Mouse (Mus musculus): ENCODE measurements at regions not wholly inside any gene's neighbourhood (a gene's known extent, or its start where the extent isn't known, plus 50 kb on each side); places are given as distances from the start of the nearest gene placed in this dataset.

- ATAC-seq (replicated peaks in 1 of 2; ENCODE audit: insufficient read depth in 1 of 2, low FRiP score in 2 of 2, low TSS enrichment in 1 of 2, low read depth in 1 of 2, poor library complexity in 2 of 2, severe bottlenecking in 2 of 2), result no peak
Observed at GRCm38 (mm10) chr2:166426960-166427359, 271.5 kb upstream of the Sulf2 start.

GRCm38 (mm10) chr2:166426457-166426856 lies 271.0 kb upstream of the Sulf2 start:
- no peak for ATAC-seq (replicated peaks in 1 of 2; ENCODE audit: insufficient read depth in 1 of 2, low FRiP score in 2 of 2, low TSS enrichment in 1 of 2, low read depth in 1 of 2, poor library complexity in 2 of 2, severe bottlenecking in 2 of 2)

GRCm38 (mm10) chr2:166425141-166425540 lies 269.7 kb upstream of the Sulf2 start:
- no peak for ATAC-seq (replicated peaks in 1 of 2; ENCODE audit: insufficient read depth in 1 of 2, low FRiP score in 2 of 2, low TSS enrichment in 1 of 2, low read depth in 1 of 2, poor library complexity in 2 of 2, severe bottlenecking in 2 of 2)

- no peak for ATAC-seq (replicated peaks in 1 of 2; ENCODE audit: insufficient read depth in 1 of 2, low FRiP score in 2 of 2, low TSS enrichment in 1 of 2, low read depth in 1 of 2, poor library complexity in 2 of 2, severe bottlenecking in 2 of 2)
Observed at GRCm38 (mm10) chr2:166423132-166423660, 267.7 kb upstream of the Sulf2 start.

- ATAC-seq (replicated peaks in 1 of 2; ENCODE audit: insufficient read depth in 1 of 2, low FRiP score in 2 of 2, low TSS enrichment in 1 of 2, low read depth in 1 of 2, poor library complexity in 2 of 2, severe bottlenecking in 2 of 2), result peak; percentile 57 to 68
Observed at GRCm38 (mm10) chr2:166420275-166420674, 264.8 kb upstream of the Sulf2 start.

GRCm38 (mm10) chr2:166419271-166419670 lies 263.8 kb upstream of the Sulf2 start:
- ATAC-seq (replicated peaks in 1 of 2; ENCODE audit: insufficient read depth in 1 of 2, low FRiP score in 2 of 2, low TSS enrichment in 1 of 2, low read depth in 1 of 2, poor library complexity in 2 of 2, severe bottlenecking in 2 of 2), result no peak

GRCm38 (mm10) chr2:166418279-166418678 lies 262.8 kb upstream of the Sulf2 start:
- no peak for ATAC-seq (replicated peaks in 1 of 2; ENCODE audit: insufficient read depth in 1 of 2, low FRiP score in 2 of 2, low TSS enrichment in 1 of 2, low read depth in 1 of 2, poor library complexity in 2 of 2, severe bottlenecking in 2 of 2)

GRCm38 (mm10) chr2:166417628-166418027 lies 262.2 kb upstream of the Sulf2 start:
- no peak for ATAC-seq (replicated peaks in 1 of 2; ENCODE audit: insufficient read depth in 1 of 2, low FRiP score in 2 of 2, low TSS enrichment in 1 of 2, low read depth in 1 of 2, poor library complexity in 2 of 2, severe bottlenecking in 2 of 2)

GRCm38 (mm10) chr2:166415481-166415965 lies 260.1 kb upstream of the Sulf2 start:
- no peak for ATAC-seq (replicated peaks in 1 of 2; ENCODE audit: insufficient read depth in 1 of 2, low FRiP score in 2 of 2, low TSS enrichment in 1 of 2, low read depth in 1 of 2, poor library complexity in 2 of 2, severe bottlenecking in 2 of 2)

GRCm38 (mm10) chr2:166414856-166415255 lies 259.4 kb upstream of the Sulf2 start:
- no peak for ATAC-seq (replicated peaks in 1 of 2; ENCODE audit: insufficient read depth in 1 of 2, low FRiP score in 2 of 2, low TSS enrichment in 1 of 2, low read depth in 1 of 2, poor library complexity in 2 of 2, severe bottlenecking in 2 of 2)

GRCm38 (mm10) chr2:166412031-166412858 lies 256.8 kb upstream of the Sulf2 start:
- peak; percentile 73 to 75; a peak in 3 of 4 replicates for ATAC-seq (replicated peaks in 1 of 2; ENCODE audit: insufficient read depth in 1 of 2, low FRiP score in 2 of 2, low TSS enrichment in 1 of 2, low read depth in 1 of 2, poor library complexity in 2 of 2, severe bottlenecking in 2 of 2)

- ATAC-seq (replicated peaks in 1 of 2; ENCODE audit: insufficient read depth in 1 of 2, low FRiP score in 2 of 2, low TSS enrichment in 1 of 2, low read depth in 1 of 2, poor library complexity in 2 of 2, severe bottlenecking in 2 of 2), result no peak
Observed at GRCm38 (mm10) chr2:166409391-166409790, 253.9 kb upstream of the Sulf2 start.

GRCm38 (mm10) chr2:166408806-166409205 lies 253.3 kb upstream of the Sulf2 start:
- ATAC-seq (replicated peaks in 1 of 2; ENCODE audit: insufficient read depth in 1 of 2, low FRiP score in 2 of 2, low TSS enrichment in 1 of 2, low read depth in 1 of 2, poor library complexity in 2 of 2, severe bottlenecking in 2 of 2), result no peak

- ATAC-seq (replicated peaks in 1 of 2; ENCODE audit: insufficient read depth in 1 of 2, low FRiP score in 2 of 2, low TSS enrichment in 1 of 2, low read depth in 1 of 2, poor library complexity in 2 of 2, severe bottlenecking in 2 of 2), result no peak
Observed at GRCm38 (mm10) chr2:166408009-166408408, 252.5 kb upstream of the Sulf2 start.

- no peak for ATAC-seq (replicated peaks in 1 of 2; ENCODE audit: insufficient read depth in 1 of 2, low FRiP score in 2 of 2, low TSS enrichment in 1 of 2, low read depth in 1 of 2, poor library complexity in 2 of 2, severe bottlenecking in 2 of 2)
Observed at GRCm38 (mm10) chr2:166406826-166407225, 251.4 kb upstream of the Sulf2 start.

- no peak for ATAC-seq (replicated peaks in 1 of 2; ENCODE audit: insufficient read depth in 1 of 2, low FRiP score in 2 of 2, low TSS enrichment in 1 of 2, low read depth in 1 of 2, poor library complexity in 2 of 2, severe bottlenecking in 2 of 2)
Observed at GRCm38 (mm10) chr2:166403319-166403718, 247.9 kb upstream of the Sulf2 start.

- peak; percentile 77 to 80 for ATAC-seq (replicated peaks in 1 of 2; ENCODE audit: insufficient read depth in 1 of 2, low FRiP score in 2 of 2, low TSS enrichment in 1 of 2, low read depth in 1 of 2, poor library complexity in 2 of 2, severe bottlenecking in 2 of 2)
Observed at GRCm38 (mm10) chr2:166401860-166402259, 246.4 kb upstream of the Sulf2 start.

GRCm38 (mm10) chr2:166400304-166400703 lies 244.8 kb upstream of the Sulf2 start:
- no peak for ATAC-seq (replicated peaks in 1 of 2; ENCODE audit: insufficient read depth in 1 of 2, low FRiP score in 2 of 2, low TSS enrichment in 1 of 2, low read depth in 1 of 2, poor library complexity in 2 of 2, severe bottlenecking in 2 of 2)
